Mouse (Mus musculus): ENCODE results near the gene Zfp874b. TPM values are rescaled to one million over a fixed set of nuclear protein-coding genes. Genes with fewer than 3 reads are reported as not detected.

The Zfp874b gene
- total RNA-seq, 2 experiments from 2014 or later: 13.6 to 14.4 TPM

Other genes starting within 250 kb of the Zfp874b start
- gene Zfp458, start 205.8 kb downstream of the Zfp874b start, total RNA-seq (2021): 1 to 10 TPM; 2.5 to 2.7 TPM
- gene Zfp457, start 177.8 kb downstream of the Zfp874b start, total RNA-seq (2021): 1 to 10 TPM; 2.9 to 4.5 TPM
- gene Zfp595, start 151.7 kb downstream of the Zfp874b start, total RNA-seq (2021): 1 to 10 TPM; 2.4 to 3.0 TPM
- under 1 TPM; 0.67 to 0.93 TPM for gene Gm28044, start 123.7 kb downstream of the Zfp874b start, total RNA-seq (2021)
- gene Zfp953, start 123.7 kb downstream of the Zfp874b start, total RNA-seq (2021): 1 to 10 TPM; 1.3 to 1.5 TPM
- gene Gm28041, start 108.5 kb downstream of the Zfp874b start, total RNA-seq (2021): 1 to 10 TPM in 1 of 2 experiments, under 1 TPM in 1; 0.69 to 1.8 TPM
- 1 to 10 TPM in 1 of 2 experiments, under 1 TPM in 1; 0.81 to 1.0 TPM for gene Zfp456, start 108.4 kb downstream of the Zfp874b start, total RNA-seq (2021)
- gene Zfp429, start 84.4 kb downstream of the Zfp874b start, total RNA-seq (2021): 1 to 10 TPM; 1.6 to 1.8 TPM
- gene Zfp459, start 62.8 kb downstream of the Zfp874b start, total RNA-seq (2021): under 1 TPM in 1 of 2 experiments, not detected in 1; 0.29 TPM
- gene Zfp874a, start 32.6 kb downstream of the Zfp874b start, total RNA-seq (2021): 1 to 10 TPM; 6.1 TPM
- gene Zfp58, start 16.3 kb upstream of the Zfp874b start, total RNA-seq (2021): 1 to 10 TPM; 4.4 to 5.1 TPM
- under 1 TPM in 1 of 2 experiments, not detected in 1; 0.45 TPM for gene Gm26965, start 41.9 kb upstream of the Zfp874b start, total RNA-seq (2021)
- gene Zfp87, start 41.9 kb upstream of the Zfp874b start, total RNA-seq (2021): 10 to 100 TPM; 10.9 to 11.0 TPM
- 1 to 10 TPM; 3.9 to 4.8 TPM for gene Zfp748, start 69.6 kb upstream of the Zfp874b start, total RNA-seq (2021)
- 1 to 10 TPM; 4.3 TPM for gene Zfp729b, start 125.4 kb upstream of the Zfp874b start, total RNA-seq (2021)
- under 1 TPM; 0.34 to 0.38 TPM for gene Gm49345, start 153.5 kb upstream of the Zfp874b start, total RNA-seq (2021)
- 1 to 10 TPM; 3.4 TPM for gene Zfp729a, start 153.5 kb upstream of the Zfp874b start, total RNA-seq (2021)
- 1 to 10 TPM; 6.4 to 7.1 TPM for gene Zfp738, start 202.8 kb upstream of the Zfp874b start, total RNA-seq (2021)
- 1 to 10 TPM; 6.0 to 6.8 TPM for gene Zfp65, start 244.9 kb upstream of the Zfp874b start, total RNA-seq (2021)